Mouse (Mus musculus): Measurements from ENCODE around the gene Gba2.

GRCm38 (mm10) chr4:43587681-43588080, 9.0 kb upstream of the Gba2 start:
- TF ChIP-seq GATA1 (IDR thresholded peaks at IDR 0.05; ENCODE audit: low read length): no peak
- no peak for TF ChIP-seq TAL1 (IDR thresholded peaks at IDR 0.05; ENCODE audit: low read length)
